Mouse (Mus musculus) regulatory T cell (primary cell): ENCODE results near the gene Tor1b.

ENCODE experiments used
- in situ Hi-C: fragments of 300-600 bp; cut with MboI, MseI; formaldehyde crosslinking; loops from one replicate; pipeline ENCODE4 v1.15.1; 2025; ENCODE audit warnings: high pct_unique_total_duplicates

The Tor1b gene

GRCm38 (mm10) chr2:30985111-30986020 lies 32.6 kb downstream of the Tor1b start:
- in situ Hi-C loops, result no loop called here

DNA sequence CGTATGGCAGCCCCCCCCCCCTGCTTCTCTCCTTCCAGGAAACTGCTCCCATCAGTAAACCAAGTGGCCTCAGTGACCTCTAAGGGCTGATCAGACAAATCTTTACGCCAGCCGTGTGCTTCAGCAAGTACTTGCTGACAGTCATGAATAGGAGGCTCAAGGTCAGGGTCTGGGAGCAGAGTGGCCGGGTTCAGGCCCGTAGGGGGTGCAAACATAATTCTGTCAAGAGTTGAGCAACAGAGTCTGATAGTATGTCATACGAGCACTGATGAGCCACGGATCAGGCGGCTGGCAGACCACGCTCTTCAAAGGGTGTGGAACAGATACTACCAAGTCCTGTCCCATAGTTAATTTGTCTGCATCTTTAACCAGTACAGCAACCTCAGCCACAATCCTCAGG lies 37.5 kb downstream of the Tor1b start:
- in situ Hi-C loops, result no loop called here

GRCm38 (mm10) chr2:30994853-30995252 lies 42.1 kb downstream of the Tor1b start:
- in situ Hi-C loops, result no loop called here

GRCm38 (mm10) chr2:30995432-30995996 lies 42.8 kb downstream of the Tor1b start:
- in situ Hi-C loops, result no loop called here

DNA sequence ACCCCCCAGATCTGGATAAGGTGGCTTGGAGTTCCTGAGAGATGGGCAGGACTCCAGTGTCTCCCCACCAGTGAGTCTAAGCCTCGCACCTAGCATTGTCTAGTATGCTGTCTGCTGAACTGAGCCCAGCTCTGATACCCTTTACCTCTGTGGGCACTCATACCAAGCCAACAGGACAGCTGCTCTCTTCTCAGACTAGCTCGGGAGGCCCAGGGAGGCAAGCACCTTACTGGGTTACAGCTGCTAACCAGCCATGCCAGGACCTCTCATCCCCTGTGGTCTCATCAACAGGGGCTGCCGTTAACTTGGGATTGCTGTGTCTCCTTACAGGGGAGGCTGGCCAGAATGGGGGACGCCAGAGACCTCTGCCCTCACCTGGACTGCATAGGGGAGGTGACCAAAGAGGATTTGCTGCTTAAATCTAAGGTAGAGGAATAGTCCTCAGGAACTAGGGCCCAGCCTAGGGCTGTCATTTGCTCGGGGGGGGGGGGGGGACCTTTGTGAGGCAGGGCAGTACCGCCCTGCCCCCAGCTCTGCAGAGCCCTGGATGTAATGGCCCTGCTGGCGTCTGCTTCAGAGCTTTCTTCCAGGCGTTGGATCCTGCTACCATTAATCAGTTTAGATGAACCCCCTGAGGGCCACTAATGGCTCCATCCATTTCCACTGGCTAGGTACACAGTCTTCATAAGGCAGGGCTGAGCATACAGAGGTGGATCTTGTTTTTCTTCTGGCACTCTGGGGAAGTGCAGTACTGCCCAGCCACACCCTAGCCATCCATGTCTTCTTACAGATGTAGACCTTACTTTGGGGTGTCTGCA lies 45.9 kb downstream of the Tor1b start:
- in situ Hi-C loops, result no loop called here

GRCm38 (mm10) chr2:31002857-31003256 lies 50.1 kb downstream of the Tor1b start:
- in situ Hi-C loops, result no loop called here

GRCm38 (mm10) chr2:31005453-31005852 lies 52.7 kb downstream of the Tor1b start:
- in situ Hi-C loops, result no loop called here

- in situ Hi-C loops, result no loop called here
Observed at GRCm38 (mm10) chr2:31006434-31006833, 53.7 kb downstream of the Tor1b start.

- in situ Hi-C loops, result no loop called here
Observed at GRCm38 (mm10) chr2:31007208-31007607, 54.4 kb downstream of the Tor1b start.
